Mouse (Mus musculus) neural tube, embryonic 13.5 days (tissue): ENCODE measurements around the gene Itga9. TPM values are rescaled to one million over a fixed set of nuclear protein-coding genes. Genes with fewer than 3 reads are reported as not detected.

Source experiments
- ATAC-seq: fragments of 200-750 bp; cut with Nextera tagmentation; 2 replicates; pipeline ENCODE4 v1.8.0; 2017; ENCODE audit warnings: low read depth, mild to moderate bottlenecking, moderate TSS enrichment, moderate library complexity
- H3K27ac ChIP-seq: fragments of 300-500 bp; sonication (generic); replicated peaks from 2 replicates; pipeline ENCODE4 v1.5.1; 2015; ENCODE audit warnings: moderate library complexity, mild to moderate bottlenecking, inconsistent platforms
- H3K27me3 ChIP-seq: fragments of 300-500 bp; sonication (generic); 2 replicates; pipeline ENCODE4 v1.6.1; 2015; ENCODE audit warnings: mild to moderate bottlenecking, inconsistent platforms
- H3K36me3 ChIP-seq: fragments of 300-500 bp; sonication (generic); 2 replicates; pipeline ENCODE4 v1.6.1; 2015; ENCODE audit warnings: mild to moderate bottlenecking, inconsistent platforms
- H3K4me1 ChIP-seq: fragments of 300-500 bp; sonication (generic); replicated peaks from 2 replicates; pipeline ENCODE4 v1.6.1; 2015; ENCODE audit warnings: inconsistent platforms
- H3K4me2 ChIP-seq: fragments of 300-500 bp; sonication (generic); 2 replicates; pipeline ENCODE4 v1.6.1; 2015; ENCODE audit warnings: inconsistent platforms, mild to moderate bottlenecking, moderate library complexity
- H3K4me3 ChIP-seq: fragments of 300-500 bp; sonication (generic); 2 replicates; pipeline ENCODE4 v1.5.1; 2015; ENCODE audit warnings: mild to moderate bottlenecking, inconsistent platforms
- H3K9ac ChIP-seq: fragments of 300-500 bp; sonication (generic); 2 replicates; pipeline ENCODE4 v1.6.1; 2015; ENCODE audit warnings: moderate library complexity, mild to moderate bottlenecking, inconsistent platforms
- H3K9me3 ChIP-seq: fragments of 300-500 bp; sonication (generic); 2 replicates; pipeline ENCODE4 v1.6.1; 2016; ENCODE audit warnings: inconsistent platforms
- WGBS: fragments of 180-500 bp; shearing (Covaris S2); methylation state at CpG from one replicate; pipeline ENCODE4 v1.1.7; 2015; 5-methylcytosine and 5-hydroxymethylcytosine counted together
- polyA plus RNA-seq: library from polyadenylated mRNA; unstranded; fragments of >200 nt; fragmentation: Nextera tagmentation; extraction: Ambion mirVana; gene quantifications from 2 replicates; pipeline ENCODE4 v1.2.1, GENCODE M21; 2015

Itga9 gene
- polyA plus RNA-seq, 1 experiment from 2014 or later, result 3.5 TPM

DNA sequence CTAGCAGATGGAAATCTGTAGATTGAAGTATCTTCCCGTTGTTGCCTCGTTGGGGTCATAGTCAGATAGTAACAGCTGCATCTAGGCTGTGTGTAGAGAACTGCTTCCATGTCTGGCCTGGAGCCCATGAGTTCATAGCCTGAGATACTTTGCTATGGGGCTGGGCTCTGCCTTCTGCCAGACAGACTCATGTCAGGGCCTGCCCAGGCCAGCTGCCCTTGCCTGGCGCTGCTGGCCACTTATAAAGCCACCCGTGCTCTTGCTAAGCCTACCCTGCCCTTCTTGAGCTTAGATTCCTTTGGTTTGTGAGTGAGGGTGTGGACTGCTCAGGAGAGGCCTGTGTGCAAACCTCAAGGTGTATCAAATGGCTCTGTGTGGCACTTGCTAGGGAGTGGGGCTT is 93.2 kb downstream of the Itga9 start:
- H3K4me3 ChIP-seq, result no peak overlapping the region
- no peaks in the 10 kb centered on the region for H3K36me3 ChIP-seq
- no peak overlapping the region for H3K4me2 ChIP-seq
- H3K27ac ChIP-seq, result no peak overlapping the region
- H3K27me3 ChIP-seq, result no peaks in the 10 kb centered on the region
- no peak overlapping the region for H3K9ac ChIP-seq
- peaks cover 11% of the 10 kb centered on the region; the same call in 1 of the 2 replicates for H3K4me1 ChIP-seq
- no peak for ATAC-seq
- 93% methylated on average over 4 of the region's 4 CpGs for WGBS
- H3K9me3 ChIP-seq, result no peaks in the 10 kb centered on the region

DNA sequence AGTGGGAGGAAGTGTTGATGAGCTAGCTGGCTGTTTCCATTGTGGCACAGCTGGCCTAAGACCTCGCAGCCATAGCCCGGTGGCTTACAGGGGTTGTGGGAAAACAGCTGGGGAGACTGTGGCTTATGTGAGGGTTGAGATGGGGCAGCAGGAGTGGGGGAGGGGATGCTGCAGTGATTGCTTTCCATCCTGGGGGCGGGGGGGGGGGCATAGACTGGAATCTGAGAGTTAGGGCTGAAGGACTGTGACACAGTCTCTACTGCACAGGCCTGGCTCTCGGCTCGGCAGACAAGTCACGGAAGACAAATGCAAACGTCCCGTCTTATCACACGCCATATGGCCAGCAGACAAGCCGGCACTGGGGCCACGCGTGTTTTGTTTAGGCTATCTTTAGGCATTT is 94.4 kb downstream of the Itga9 start:
- Histone ChIP-seq H3K36me3 (no peaks in the 10 kb centered on the region), H3K27me3 (no peaks in the 10 kb centered on the region), H3K4me3 (no peak overlapping the region), H3K4me2 (no peak overlapping the region), H3K9ac (no peak overlapping the region), H3K4me1 (peaks cover 11% of the 10 kb centered on the region; the same call in 1 of the 2 replicates), H3K27ac (no peak overlapping the region), H3K9me3 (no peaks in the 10 kb centered on the region)
- 62% methylated on average over 12 of the region's 12 CpGs for WGBS
- ATAC-seq, result no peak

DNA sequence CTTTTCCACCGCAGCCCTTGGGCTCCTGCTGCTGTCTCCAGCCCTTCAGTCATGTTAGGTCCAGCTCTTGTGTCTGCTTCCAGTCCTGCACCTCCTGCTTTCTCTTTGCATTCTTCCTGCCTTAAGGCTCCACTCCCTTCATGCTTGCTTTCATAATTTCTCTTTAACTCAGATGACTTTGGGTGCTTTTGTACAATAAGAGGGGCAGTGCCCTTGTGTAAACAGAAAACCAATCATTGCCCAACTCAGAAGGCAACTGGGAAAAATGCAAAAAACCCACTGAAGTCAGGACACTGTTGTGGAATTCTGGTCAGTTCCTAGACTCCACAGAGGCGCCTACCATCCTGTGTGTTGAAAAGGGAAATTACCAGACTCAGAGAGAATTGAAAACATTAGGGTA is 95.3 kb downstream of the Itga9 start:
- ATAC-seq, result no peak
- WGBS, result 88% methylated on average over 2 of the region's 2 CpGs
- no peak overlapping the region for H3K4me3 ChIP-seq
- H3K9ac ChIP-seq, result no peak overlapping the region
- H3K36me3 ChIP-seq, result no peaks in the 10 kb centered on the region
- H3K27ac ChIP-seq, result no peak overlapping the region
- peaks cover 17% of the 10 kb centered on the region for H3K4me1 ChIP-seq
- H3K9me3 ChIP-seq, result no peaks in the 10 kb centered on the region
- H3K4me2 ChIP-seq, result no peak overlapping the region
- no peaks in the 10 kb centered on the region for H3K27me3 ChIP-seq

DNA sequence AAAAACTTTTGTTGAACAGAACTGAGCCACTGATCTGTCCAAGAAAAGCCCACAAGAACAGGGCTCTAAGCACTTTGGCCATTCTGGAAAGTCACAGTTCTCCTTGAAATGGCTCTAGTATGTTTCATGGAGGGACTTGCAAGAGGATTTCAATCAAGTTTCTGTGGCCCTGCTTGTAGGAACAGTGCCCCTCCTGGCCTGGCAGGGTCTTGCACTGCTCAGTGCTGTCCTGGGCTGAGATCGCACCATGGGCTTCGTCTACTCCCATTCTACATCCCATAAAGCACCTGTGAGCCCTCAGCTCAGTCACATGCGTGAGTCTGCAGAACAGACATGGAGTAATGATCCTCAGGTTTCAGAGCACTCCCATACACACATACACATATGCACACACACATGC is 96.7 kb downstream of the Itga9 start:
- Histone ChIP-seq H3K4me2 (no peak overlapping the region), H3K27ac (no peak overlapping the region), H3K27me3 (no peaks in the 10 kb centered on the region), H3K36me3 (no peaks in the 10 kb centered on the region), H3K9ac (no peak overlapping the region), H3K4me3 (no peak overlapping the region), H3K4me1 (peaks cover 17% of the 10 kb centered on the region), H3K9me3 (no peaks in the 10 kb centered on the region)
- no peak for ATAC-seq
- WGBS, result 86% methylated on average over 3 of the region's 3 CpGs

DNA sequence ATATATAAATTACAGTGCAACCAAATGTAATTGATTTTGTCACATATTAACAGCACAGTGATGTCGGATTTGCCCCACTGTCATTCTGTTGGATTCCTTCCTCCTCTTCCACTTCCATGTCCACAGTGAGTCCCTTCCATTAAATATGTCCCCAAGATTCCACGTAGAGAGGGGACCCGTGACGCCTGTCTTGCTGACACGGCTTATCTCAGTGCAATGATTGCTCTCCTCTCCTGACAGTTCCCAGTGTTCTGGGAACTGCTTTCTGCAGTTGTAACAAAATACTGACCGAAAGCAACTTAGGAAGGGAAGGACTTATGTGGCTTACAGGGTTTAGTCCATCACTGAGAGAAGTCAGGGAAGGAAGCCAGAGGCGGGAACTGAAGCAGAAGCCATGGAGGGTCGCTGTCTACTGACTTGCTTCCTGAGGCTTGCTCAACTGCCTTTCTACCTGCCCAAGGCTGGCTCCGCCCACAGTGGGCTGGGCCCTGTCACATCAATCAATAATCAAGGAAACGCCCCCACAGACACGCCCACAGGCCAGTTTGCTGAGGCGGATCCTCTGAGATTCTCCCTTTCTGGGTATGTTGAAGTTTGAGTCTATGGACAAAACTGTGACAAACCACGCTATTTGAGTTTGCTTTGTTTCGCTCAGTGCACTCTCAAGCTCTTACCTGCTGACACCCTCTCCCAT is 99.0 kb downstream of the Itga9 start:
- no peak for ATAC-seq
- WGBS, result 57% methylated on average over 14 of the region's 14 CpGs
- Histone ChIP-seq H3K27me3 (no peaks in the 10 kb centered on the region), H3K4me2 (no peak overlapping the region), H3K4me1 (peaks cover 17% of the 10 kb centered on the region), H3K36me3 (no peaks in the 10 kb centered on the region), H3K27ac (no peak overlapping the region), H3K9ac (no peak overlapping the region), H3K9me3 (no peaks in the 10 kb centered on the region), H3K4me3 (no peak overlapping the region)

DNA sequence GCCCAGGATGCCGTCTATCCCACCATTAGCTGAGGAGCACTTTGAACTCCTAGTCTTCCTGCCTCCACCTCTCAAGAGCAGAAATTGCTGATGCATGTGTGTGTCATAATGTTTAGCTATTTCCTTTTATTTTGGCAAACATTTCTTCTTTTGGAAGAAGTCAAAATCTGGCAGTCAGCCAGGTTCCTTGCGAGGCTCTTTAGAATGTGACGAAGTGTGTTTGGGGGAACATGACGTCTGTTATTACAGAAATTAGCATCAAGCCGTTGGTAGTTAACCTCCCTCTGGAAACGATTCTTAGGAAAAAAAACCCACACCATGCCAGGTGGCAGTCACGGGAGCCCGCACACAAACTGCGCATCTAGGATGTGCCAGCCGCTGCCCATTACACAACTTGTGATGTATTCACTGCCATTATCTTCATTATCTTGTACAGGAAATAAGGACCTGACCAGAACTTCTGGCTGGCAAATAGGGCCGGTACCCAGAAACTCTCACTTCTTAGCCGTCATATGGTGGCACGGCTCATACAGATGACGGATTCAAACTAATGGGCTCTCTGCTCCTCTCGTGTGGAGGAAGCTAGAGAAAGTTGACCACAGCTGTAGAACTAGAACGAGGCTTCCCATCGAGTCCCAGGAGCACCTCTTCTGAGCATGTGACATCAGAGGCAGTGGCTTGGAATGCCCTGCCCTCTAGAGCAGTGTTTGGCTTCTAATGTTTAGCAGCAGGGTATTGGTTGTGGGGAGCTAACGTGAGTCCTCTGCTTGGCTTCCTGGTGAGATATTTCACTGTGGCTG is 99.9 kb downstream of the Itga9 start:
- H3K36me3 ChIP-seq, result no peaks in the 10 kb centered on the region
- ATAC-seq, result no peak; the same call in 1 of the 2 replicates
- WGBS, result 64% methylated on average over 18 of the region's 18 CpGs

DNA sequence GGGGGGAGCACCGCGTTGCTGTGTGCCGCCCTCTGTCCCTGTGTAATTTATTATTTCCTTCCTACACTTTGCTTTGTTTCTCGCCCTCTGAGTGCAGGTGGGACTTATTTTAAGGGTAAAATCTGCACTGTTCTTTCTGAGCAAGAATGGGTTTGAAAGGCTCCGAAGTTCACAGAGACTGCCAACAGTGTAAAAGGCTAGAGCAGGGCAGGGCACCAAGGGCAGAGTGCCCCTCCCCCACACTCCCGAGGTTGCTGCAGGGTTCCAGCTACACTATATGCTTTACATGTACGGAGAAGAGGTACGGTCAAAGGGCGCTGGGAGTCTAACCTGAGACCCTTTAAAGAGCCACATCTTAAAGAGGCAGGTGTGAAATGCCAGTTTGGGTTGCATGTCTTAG is 104.1 kb downstream of the Itga9 start:
- Histone ChIP-seq H3K4me1 (peaks cover 7% of the 10 kb centered on the region; the same call in 1 of the 2 replicates), H3K9ac (no peak overlapping the region), H3K9me3 (no peaks in the 10 kb centered on the region), H3K27me3 (no peaks in the 10 kb centered on the region), H3K4me2 (no peak overlapping the region), H3K27ac (no peak overlapping the region), H3K36me3 (no peaks in the 10 kb centered on the region), H3K4me3 (no peak overlapping the region)
- ATAC-seq, result no peak
- 66% methylated on average over 9 of the region's 9 CpGs for WGBS

More for the DNA sequence above, 99.9 kb downstream of the Itga9 start:
- Histone ChIP-seq H3K9ac (no peak overlapping the region), H3K4me2 (no peak overlapping the region), H3K27me3 (no peaks in the 10 kb centered on the region), H3K4me3 (no peak overlapping the region), H3K4me1 (peaks cover 9% of the 10 kb centered on the region), H3K27ac (no peak overlapping the region), H3K9me3 (no peaks in the 10 kb centered on the region)

DNA sequence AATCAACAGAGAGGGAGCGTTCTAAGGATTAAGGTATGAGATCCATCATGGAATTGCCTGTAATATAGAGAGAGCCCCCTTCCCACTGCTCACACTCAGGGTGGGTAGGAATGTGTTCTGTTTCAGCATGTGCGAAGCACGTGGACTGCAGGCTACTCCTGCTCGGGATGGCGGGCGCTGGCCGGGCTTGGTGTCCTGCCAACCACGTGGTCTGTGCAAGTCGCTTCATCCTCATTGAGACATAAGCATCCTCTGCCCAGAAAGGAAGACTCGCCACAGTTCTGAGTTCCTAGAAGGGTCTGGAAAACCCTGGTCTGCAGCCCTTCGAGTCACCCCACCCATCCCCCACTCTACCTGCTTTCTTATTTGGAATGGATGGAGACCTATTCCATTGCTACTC is 105.3 kb downstream of the Itga9 start:
- Histone ChIP-seq H3K4me2 (no peak overlapping the region), H3K9ac (no peak overlapping the region), H3K27ac (no peak overlapping the region), H3K9me3 (no peaks in the 10 kb centered on the region), H3K36me3 (no peaks in the 10 kb centered on the region), H3K4me3 (no peak overlapping the region), H3K27me3 (no peaks in the 10 kb centered on the region), H3K4me1 (no peaks in the 10 kb centered on the region)
- ATAC-seq, result no peak
- 92% methylated on average over 11 of the region's 11 CpGs for WGBS

DNA sequence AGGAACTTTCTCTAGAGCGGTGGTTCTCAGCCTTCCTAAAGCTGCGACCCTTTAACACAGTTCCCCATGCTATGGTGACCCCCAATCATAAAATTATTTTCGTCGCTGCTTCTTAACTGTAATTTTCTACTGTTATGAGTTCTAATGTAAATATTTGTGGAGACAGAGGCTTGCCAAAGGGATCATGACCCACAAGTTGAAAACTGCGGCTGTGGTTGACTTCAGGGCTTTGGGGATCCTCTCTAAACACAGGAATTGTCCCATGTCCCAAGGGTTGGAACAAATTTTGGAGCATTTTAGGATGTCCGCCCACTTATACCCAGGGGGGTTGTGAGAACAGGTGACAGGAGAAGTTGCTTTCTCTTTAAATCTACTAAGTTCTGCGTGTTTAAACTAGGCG is 107.0 kb downstream of the Itga9 start:
- ATAC-seq, result no peak
- no peak overlapping the region for H3K4me2 ChIP-seq
- no peak overlapping the region for H3K9ac ChIP-seq
- no peaks in the 10 kb centered on the region for H3K36me3 ChIP-seq
- H3K27ac ChIP-seq, result no peak overlapping the region
- H3K27me3 ChIP-seq, result no peaks in the 10 kb centered on the region
- H3K4me3 ChIP-seq, result no peak overlapping the region
- no peaks in the 10 kb centered on the region for H3K9me3 ChIP-seq
- no peaks in the 10 kb centered on the region for H3K4me1 ChIP-seq
- WGBS, result 94% methylated on average over 8 of the region's 8 CpGs

DNA sequence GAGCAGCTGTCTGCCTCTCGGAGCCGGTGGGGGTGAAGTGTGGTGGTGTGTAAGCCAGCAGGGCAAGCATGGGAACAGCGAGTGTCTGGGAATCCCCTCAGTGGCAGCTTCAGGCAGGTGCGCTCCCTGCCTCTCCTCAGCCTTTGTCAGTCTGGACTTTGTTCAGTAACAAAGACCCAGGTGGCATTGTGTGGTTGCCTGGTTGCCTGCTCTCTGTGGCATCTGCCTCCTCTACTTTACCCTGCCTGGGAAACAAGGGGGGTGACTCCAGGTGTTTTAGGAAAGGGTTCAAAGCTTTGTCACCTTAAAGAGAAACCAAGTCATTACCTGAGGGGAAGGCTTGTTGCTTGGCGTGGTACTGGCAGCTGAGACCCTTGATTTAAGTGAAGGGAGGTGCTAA is 108.0 kb downstream of the Itga9 start:
- 78% methylated on average over 5 of the region's 5 CpGs for WGBS
- ATAC-seq, result no peak
- Histone ChIP-seq H3K27ac (no peak overlapping the region), H3K4me3 (no peak overlapping the region), H3K4me2 (no peak overlapping the region), H3K4me1 (no peaks in the 10 kb centered on the region), H3K9ac (no peak overlapping the region), H3K27me3 (no peaks in the 10 kb centered on the region), H3K36me3 (no peaks in the 10 kb centered on the region), H3K9me3 (no peaks in the 10 kb centered on the region)

DNA sequence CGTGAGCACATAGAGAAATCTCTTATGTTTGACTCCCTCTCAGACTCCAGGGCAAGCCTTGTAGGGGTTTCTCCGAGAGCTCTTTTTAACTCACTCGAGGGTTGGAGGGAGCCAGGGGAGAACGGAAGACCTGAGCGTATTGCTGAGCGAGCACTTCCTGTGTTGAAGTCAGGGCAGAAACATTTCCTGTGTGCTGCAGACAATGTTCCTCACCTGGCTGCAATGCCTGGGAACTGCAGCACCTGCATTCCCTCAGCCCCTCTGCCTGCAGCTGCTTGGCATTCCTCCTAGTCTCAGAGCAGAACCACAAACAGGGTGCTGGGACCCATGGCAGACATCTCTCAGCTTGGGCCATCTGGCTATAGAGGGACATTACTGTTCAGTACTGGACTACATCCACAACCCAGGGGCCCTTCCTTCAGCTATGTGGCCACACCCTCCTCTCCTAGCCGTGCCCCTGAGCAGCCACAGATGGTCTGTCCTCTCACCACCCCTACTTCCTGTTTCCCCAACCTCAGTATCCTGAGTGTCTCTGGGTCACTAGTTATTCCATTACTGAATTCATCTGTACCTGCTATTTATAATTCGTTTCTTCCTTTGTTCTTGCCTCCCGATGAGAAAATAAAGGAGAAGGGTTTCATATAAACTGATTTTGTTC is 109.6 kb downstream of the Itga9 start:
- Histone ChIP-seq H3K27ac (no peak overlapping the region), H3K9me3 (no peaks in the 10 kb centered on the region), H3K27me3 (no peaks in the 10 kb centered on the region), H3K4me2 (no peak overlapping the region), H3K4me3 (no peak overlapping the region), H3K4me1 (no peaks in the 10 kb centered on the region), H3K9ac (no peak overlapping the region), H3K36me3 (no peaks in the 10 kb centered on the region)
- WGBS, result 87% methylated on average over 9 of the region's 9 CpGs
- ATAC-seq, result no peak

DNA sequence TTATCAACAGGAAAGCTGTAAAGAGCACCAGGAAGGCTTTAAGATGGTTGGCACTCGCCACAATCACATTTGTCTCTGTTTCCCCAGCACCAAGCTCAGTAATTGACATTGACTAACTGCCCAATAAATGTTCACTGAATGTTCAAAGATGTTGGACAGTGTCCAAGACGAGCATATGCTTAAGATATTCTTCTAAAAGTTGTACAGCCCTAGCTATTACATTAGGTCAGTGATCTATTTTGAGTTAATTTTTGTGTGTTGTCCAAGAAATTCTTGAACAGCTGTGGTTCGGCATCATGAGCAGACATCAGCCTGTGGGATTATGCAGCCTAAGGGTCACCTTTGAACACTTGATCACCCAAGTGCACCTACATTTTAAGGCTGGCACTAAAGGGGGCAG is 110.9 kb downstream of the Itga9 start:
- 66% methylated on average over 3 of the region's 3 CpGs for WGBS
- Histone ChIP-seq H3K36me3 (no peaks in the 10 kb centered on the region), H3K4me3 (no peak overlapping the region), H3K27ac (no peak overlapping the region), H3K4me1 (no peaks in the 10 kb centered on the region), H3K27me3 (no peaks in the 10 kb centered on the region), H3K4me2 (no peak overlapping the region), H3K9ac (no peak overlapping the region), H3K9me3 (no peaks in the 10 kb centered on the region)
- no peak for ATAC-seq
